Mouse (Mus musculus) left cerebral cortex, adult 8-10 months (tissue): ENCODE measurements at regions not wholly inside any gene's neighbourhood (a gene's known extent, or its start where the extent isn't known, plus 50 kb on each side); places are given as distances from the start of the nearest gene placed in this dataset.
A peak's percentile ranks its signal among the peaks of the same experiment; 100 is the strongest.

Experiments used
- DNase-seq, 2 experiments: peaks; one replicate each; pipeline ENCODE4 v3.0.0; 2022; ENCODE audit warnings: low spot score in 2 of 2

GRCm38 (mm10) chr16:90666271-90666986 is 60.8 kb downstream of the Mis18a start:
- DNase-seq = peak in 1 of 2 experiments; percentile 53

GRCm38 (mm10) chr16:90664086-90664485 is 63.1 kb downstream of the Mis18a start:
- no peak for DNase-seq

- no peak for DNase-seq
Measured at GRCm38 (mm10) chr16:90658050-90658449, 69.2 kb downstream of the Mis18a start.

- no peak for DNase-seq
Measured at GRCm38 (mm10) chr16:90657027-90657426, 70.2 kb downstream of the Mis18a start.

GRCm38 (mm10) chr16:90656571-90657011 is 70.6 kb downstream of the Mis18a start:
- DNase-seq = no peak

GRCm38 (mm10) chr16:90654853-90655252 is 72.4 kb downstream of the Mis18a start:
- no peak for DNase-seq

GRCm38 (mm10) chr16:90652821-90653220 is 74.4 kb downstream of the Mis18a start:
- no peak for DNase-seq

GRCm38 (mm10) chr16:90648161-90648560 is 79.0 kb downstream of the Mis18a start:
- no peak for DNase-seq

GRCm38 (mm10) chr16:90642671-90643070 is 84.5 kb downstream of the Mis18a start:
- no peak for DNase-seq

GRCm38 (mm10) chr16:90635216-90635615 is 92.0 kb downstream of the Mis18a start:
- no peak for DNase-seq

- no peak for DNase-seq
Measured at GRCm38 (mm10) chr16:90629976-90630375, 97.2 kb downstream of the Mis18a start.

GRCm38 (mm10) chr16:90629121-90629930 is 97.9 kb downstream of the Mis18a start:
- no peak for DNase-seq

GRCm38 (mm10) chr16:90628605-90629120 is 98.5 kb downstream of the Mis18a start:
- DNase-seq = no peak

GRCm38 (mm10) chr16:90626035-90626670 is 101.1 kb downstream of the Mis18a start:
- DNase-seq = no peak

GRCm38 (mm10) chr16:90625301-90626034 is 101.7 kb downstream of the Mis18a start:
- no peak for DNase-seq

- no peak for DNase-seq
Measured at GRCm38 (mm10) chr16:90624039-90624625, 103.1 kb downstream of the Mis18a start.

- DNase-seq = no peak
Measured at GRCm38 (mm10) chr16:90622677-90623225, 104.5 kb downstream of the Mis18a start.

GRCm38 (mm10) chr16:90621761-90622411 is 105.3 kb downstream of the Mis18a start:
- peak; percentile 61 to 91 for DNase-seq

- no peak for DNase-seq
Measured at GRCm38 (mm10) chr16:90619565-90620311, 107.5 kb downstream of the Mis18a start.
